Mouse (Mus musculus) fat pad, adult 2 months (tissue): ENCODE data around the gene Pts.

ENCODE experiments used
- DNase-seq: peaks from one replicate; pipeline ENCODE4 v3.0.0-alpha.2; 2011; ENCODE audit warnings: low read depth, low spot score; ENCODE audit errors: extremely low read depth

Gene Pts

GRCm38 (mm10) chr9:50493777-50494176 lies 34.7 kb downstream of the Pts start:
- no peak for DNase-seq

GRCm38 (mm10) chr9:50491531-50492045 lies 36.9 kb downstream of the Pts start:
- DNase-seq: no peak

GRCm38 (mm10) chr9:50490836-50491235 lies 37.7 kb downstream of the Pts start:
- no peak for DNase-seq

- no peak for DNase-seq
Observed at GRCm38 (mm10) chr9:50485521-50485920, 43.0 kb downstream of the Pts start.

- DNase-seq: no peak
Observed at GRCm38 (mm10) chr9:50482743-50483142, 45.8 kb downstream of the Pts start.

- DNase-seq: no peak
Observed at GRCm38 (mm10) chr9:50479476-50479875, 49.0 kb downstream of the Pts start.

- DNase-seq: no peak
Observed at GRCm38 (mm10) chr9:50478826-50479225, 49.7 kb downstream of the Pts start.

- DNase-seq: no peak
Observed at GRCm38 (mm10) chr9:50477270-50477669, 51.3 kb downstream of the Pts start.

GRCm38 (mm10) chr9:50476651-50477050 lies 51.9 kb downstream of the Pts start:
- no peak for DNase-seq

GRCm38 (mm10) chr9:50475745-50476144 lies 52.8 kb downstream of the Pts start:
- DNase-seq: no peak

- no peak for DNase-seq
Observed at GRCm38 (mm10) chr9:50475318-50475717, 53.2 kb downstream of the Pts start.
